Mouse (Mus musculus): Measurements from ENCODE around the gene Agxt.

GRCm38 (mm10) chr1:93184071-93184828 is 49.2 kb downstream of the Agxt start:
- no peak for TF ChIP-seq CTCF (IDR thresholded peaks at IDR 0.05; ENCODE audit: low read depth)
- TF ChIP-seq EP300 (IDR thresholded peaks at IDR 0.05; ENCODE audit: low read depth), result no peak
